15 mouse cellular contexts compared by ENCODE assay signal in the genomic region with DNA sequence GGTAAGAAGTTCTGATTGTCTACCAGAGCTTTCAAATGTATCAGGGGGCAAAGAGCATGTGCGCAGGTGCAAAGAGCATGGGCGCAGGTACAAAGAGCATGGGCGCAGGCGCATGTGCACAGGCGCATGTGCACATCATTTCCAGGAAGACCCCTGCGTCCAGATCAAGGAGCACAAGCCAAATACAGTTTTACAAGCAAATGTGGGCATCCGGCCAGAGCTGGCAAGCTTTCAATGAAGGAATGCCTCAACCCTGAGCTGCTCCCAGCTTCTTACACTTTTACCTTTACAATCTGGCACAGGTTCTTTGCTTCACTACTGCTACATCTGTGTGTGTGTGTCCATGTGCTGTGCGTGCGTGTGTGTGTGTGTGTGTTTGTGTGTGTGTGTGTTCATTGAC.
DNase-seq lines count a peak whose midpoint lies in the region; ATAC-seq and TF ChIP-seq lines count a peak whose summit lies in the region.
"Had no signal": no experiment of that assay in that cellular context is flagged by ENCODE, and none has a peak within 500 bp of the region (broad histone marks: within the 10 kb centered on the region; RNA-seq: fewer than 3 reads in every experiment).

No protein-coding gene starts in this region.

- peak overlapping the region; percentile 34; the same call in 1 of the 2 replicates for H3K27ac ChIP-seq in embryonic facial prominence, embryonic 13.5 days
- no peak overlapping the region for H3K27ac ChIP-seq in embryonic facial prominence, embryonic 10.5 days (replicated peaks)
- H3K27ac ChIP-seq in kidney, adult 2 months (ENCODE audit: insufficient read depth, low read depth, low read length): no peak overlapping the region
- H3K27ac ChIP-seq in kidney, embryonic 16.5 days (ENCODE audit: low read length): no peak overlapping the region
- H3K27ac ChIP-seq in stomach, postnatal 0 days (replicated peaks): no peak overlapping the region
- H3K27ac ChIP-seq: forebrain, embryonic 10.5 days; gastrocnemius, adult 2 months; heart, embryonic 15.5 days had no signal

- H3K4me2 ChIP-seq in embryonic facial prominence, embryonic 13.5 days: no peak overlapping the region
- H3K4me2 ChIP-seq in kidney, embryonic 16.5 days (replicated peaks; ENCODE audit: low read depth, low read length): no peak overlapping the region
- H3K4me2 ChIP-seq in stomach, postnatal 0 days (replicated peaks; ENCODE audit: low read depth): no peak overlapping the region
- H3K4me2 ChIP-seq: heart, embryonic 15.5 days had no signal

- TF ChIP-seq EP300 in stomach, postnatal 0 days (optimal IDR thresholded peaks at IDR 0.05): no peak

- H3K4me1 ChIP-seq in embryonic facial prominence, embryonic 13.5 days: peaks cover 19% of the 10 kb centered on the region
- H3K4me1 ChIP-seq in embryonic facial prominence, embryonic 10.5 days: peaks cover 14% of the 10 kb centered on the region; the same call in 1 of the 2 replicates
- no peaks in the 10 kb centered on the region for H3K4me1 ChIP-seq in kidney, adult 2 months (ENCODE audit: control insufficient read depth, insufficient read depth, low read length)
- no peaks in the 10 kb centered on the region for H3K4me1 ChIP-seq in kidney, embryonic 16.5 days (ENCODE audit: insufficient read depth, low read length)
- H3K4me1 ChIP-seq in stomach, postnatal 0 days (replicated peaks; ENCODE audit: control insufficient read depth, insufficient read depth): no peaks in the 10 kb centered on the region
- H3K4me1 ChIP-seq: megakaryocyte, embryonic 14.5 days had no signal

- no peak for TF ChIP-seq CTCF in kidney, adult 2 months (conservative IDR thresholded peaks at IDR 0.05; ENCODE audit: insufficient read depth, insufficient read length, low read depth, low read length)
- no peak for TF ChIP-seq CTCF in stomach, postnatal 0 days (IDR thresholded peaks at IDR 0.05; ENCODE audit: low read depth)

- no peak overlapping the region for H3K9ac ChIP-seq in embryonic facial prominence, embryonic 13.5 days
- no peak overlapping the region for H3K9ac ChIP-seq in kidney, embryonic 16.5 days (replicated peaks; ENCODE audit: low read length)
- no peak overlapping the region for H3K9ac ChIP-seq in stomach, postnatal 0 days (ENCODE audit: low read length)
- H3K9ac ChIP-seq: heart, embryonic 15.5 days had no signal

- no peak overlapping the region for H3K4me3 ChIP-seq in embryonic facial prominence, embryonic 13.5 days
- H3K4me3 ChIP-seq in embryonic facial prominence, embryonic 10.5 days: no peak overlapping the region
- H3K4me3 ChIP-seq in kidney, adult 2 months (ENCODE audit: insufficient read depth, low read depth, low read length): no peak overlapping the region
- no peak overlapping the region for H3K4me3 ChIP-seq in kidney, embryonic 16.5 days (ENCODE audit: low read length)
- H3K4me3 ChIP-seq in stomach, postnatal 0 days (ENCODE audit: low read depth, low read length): no peak overlapping the region
- H3K4me3 ChIP-seq: forebrain, embryonic 10.5 days; gastrocnemius, adult 2 months; heart, embryonic 15.5 days; megakaryocyte, embryonic 14.5 days had no signal

- peaks cover 14% of the 10 kb centered on the region; the same call in 1 of the 2 replicates for H3K27me3 ChIP-seq in embryonic facial prominence, embryonic 13.5 days
- H3K27me3 ChIP-seq in embryonic facial prominence, embryonic 10.5 days (replicated peaks; ENCODE audit: low read depth, poor library complexity, severe bottlenecking): no peaks in the 10 kb centered on the region
- no peaks in the 10 kb centered on the region for H3K27me3 ChIP-seq in kidney, adult 2 months (replicated peaks; ENCODE audit: control insufficient read depth, insufficient read depth, low read length)
- H3K27me3 ChIP-seq in kidney, embryonic 16.5 days (ENCODE audit: insufficient read depth, low read length): no peaks in the 10 kb centered on the region
- no peaks in the 10 kb centered on the region for H3K27me3 ChIP-seq in stomach, postnatal 0 days (ENCODE audit: control insufficient read depth, insufficient read depth, low read length)
- H3K27me3 ChIP-seq: heart, embryonic 15.5 days; megakaryocyte, embryonic 14.5 days had no signal

- no peaks in the 10 kb centered on the region for H3K9me3 ChIP-seq in embryonic facial prominence, embryonic 13.5 days
- no peaks in the 10 kb centered on the region for H3K9me3 ChIP-seq in embryonic facial prominence, embryonic 10.5 days
- H3K9me3 ChIP-seq in kidney, embryonic 16.5 days (ENCODE audit: low read length): no peaks in the 10 kb centered on the region
- no peaks in the 10 kb centered on the region for H3K9me3 ChIP-seq in stomach, postnatal 0 days (ENCODE audit: control insufficient read depth, low read length)
- H3K9me3 ChIP-seq: forebrain, embryonic 10.5 days; heart, embryonic 15.5 days had no signal

- no peaks in the 10 kb centered on the region for H3K36me3 ChIP-seq in embryonic facial prominence, embryonic 13.5 days
- no peaks in the 10 kb centered on the region for H3K36me3 ChIP-seq in embryonic facial prominence, embryonic 10.5 days (replicated peaks)
- no peaks in the 10 kb centered on the region for H3K36me3 ChIP-seq in kidney, adult 2 months (ENCODE audit: control insufficient read depth, insufficient read depth, low read length)
- H3K36me3 ChIP-seq in kidney, embryonic 16.5 days (ENCODE audit: insufficient read depth, low read length): no peaks in the 10 kb centered on the region
- H3K36me3 ChIP-seq in stomach, postnatal 0 days (ENCODE audit: control insufficient read depth, insufficient read depth, low read length): no peaks in the 10 kb centered on the region
- H3K36me3 ChIP-seq: forebrain, embryonic 10.5 days; heart, embryonic 15.5 days had no signal

- WGBS in embryonic facial prominence, embryonic 13.5 days: 78% methylated on average over 9 of the region's 9 CpGs
- 95% methylated on average over 9 of the region's 9 CpGs for WGBS in embryonic facial prominence, embryonic 10.5 days
- WGBS in kidney, adult 2 months: 77% methylated on average over 9 of the region's 9 CpGs
- WGBS in kidney, embryonic 16.5 days: 84% methylated on average over 9 of the region's 9 CpGs
- 72% methylated on average over 9 of the region's 9 CpGs for WGBS in stomach, postnatal 0 days

- DNase-seq in embryonic facial prominence, embryonic 10.5 days (ENCODE audit: low spot score): no peak
- peak; percentile 3 for DNase-seq in kidney, adult 2 months
- peak; percentile 49 for DNase-seq in testis, postnatal 10 days (ENCODE audit: low spot score)
- no peak for DNase-seq in testis, postnatal 14 days (ENCODE audit: low spot score)
- DNase-seq in stomach, postnatal 0 days (ENCODE audit: low spot score): peak; percentile 18
- DNase-seq: adrenal gland, adult 2 months; cerebellum, adult 11 months; gastrocnemius, adult 2 months; thymus, postnatal 25 days had no signal

- no peak for TF ChIP-seq POLR2A in kidney, adult 2 months (IDR thresholded peaks at IDR 0.05; ENCODE audit: low read depth, low read length)

- no peak for ATAC-seq in embryonic facial prominence, embryonic 13.5 days (ENCODE audit: insufficient number of reproducible peaks, insufficient read depth, low FRiP score, low TSS enrichment, low read depth)
- no peak for ATAC-seq in kidney, embryonic 16.5 days (ENCODE audit: low FRiP score, low TSS enrichment)
- ATAC-seq in stomach, postnatal 0 days (ENCODE audit: low FRiP score, low TSS enrichment): no peak
- ATAC-seq in activated CD4-positive, CD25-positive, alpha-beta regulatory T cell, adult 4 months: no peak

Comparison
In these comparisons a context has a peak if more than half of its experiments do, and no peak if none do; other contexts are left out.
1. DNase-seq: peak in kidney, adult 2 months (single experiment), testis, postnatal 10 days (single experiment) and stomach, postnatal 0 days (single experiment); none in embryonic facial prominence, embryonic 10.5 days (single experiment) and testis, postnatal 14 days (single experiment).